Mouse (Mus musculus) CH12.LX (cell line): Measurements from ENCODE around the gene Ckap2l.

ENCODE experiments used
- BHLHE40 ChIP-seq: IDR thresholded peaks from 2 replicates; pipeline ENCODE4 v1.6.1; 2011; ENCODE audit warnings: mild to moderate bottlenecking, low read depth, low read length, improper control_type of control experiment
- CTCF ChIP-seq, 2 experiments: IDR thresholded peaks in 1 of 2; conservative IDR thresholded peaks in 1 of 2; 2 replicates each; pipeline ENCODE4 v1.5.1; 2011 to 2012; ENCODE audit warnings: low read depth in 2 of 2, low read length in 2 of 2, improper control_type of control experiment in 1 of 2, inconsistent platforms in 1 of 2, mild to moderate bottlenecking in 1 of 2, moderate library complexity in 1 of 2
- KAT2A ChIP-seq: IDR thresholded peaks from 2 replicates; pipeline ENCODE4 v1.6.1; 2012; ENCODE audit warnings: low read length, improper control_type of control experiment, inconsistent platforms; ENCODE audit not compliant: insufficient replicate concordance
- MAFK ChIP-seq: IDR thresholded peaks from 2 replicates; pipeline ENCODE4 v1.6.1; 2011; ENCODE audit warnings: low read length, improper control_type of control experiment; ENCODE audit not compliant: insufficient replicate concordance
- MAX ChIP-seq: IDR thresholded peaks from 2 replicates; pipeline ENCODE4 v1.6.1; 2011; ENCODE audit warnings: low read length, improper control_type of control experiment
- MAZ ChIP-seq: IDR thresholded peaks from 2 replicates; pipeline ENCODE4 v1.6.1; 2012; ENCODE audit warnings: low read depth, mild to moderate bottlenecking, inconsistent platforms, low read length, improper control_type of control experiment, moderate library complexity
- MYC ChIP-seq: IDR thresholded peaks from 2 replicates; pipeline ENCODE4 v1.6.1; 2011; ENCODE audit warnings: low read depth, mild to moderate bottlenecking, improper control_type of control experiment, low read length
- POLR2AphosphoS2 ChIP-seq: IDR thresholded peaks from 2 replicates; pipeline ENCODE4 v1.6.1; 2011; ENCODE audit warnings: low read depth, low read length, improper control_type of control experiment
- RCOR1 ChIP-seq: conservative IDR thresholded peaks from 2 replicates; pipeline ENCODE4 v1.6.1; 2012; ENCODE audit warnings: low read depth, mild to moderate bottlenecking, inconsistent platforms, low read length, improper control_type of control experiment
- TCF12 ChIP-seq: IDR thresholded peaks from 2 replicates; pipeline ENCODE4 v1.6.1; 2014; ENCODE audit warnings: low read depth, mild to moderate bottlenecking, inconsistent platforms, low read length, improper control_type of control experiment
- UBTF ChIP-seq: IDR thresholded peaks from 2 replicates; pipeline ENCODE4 v1.6.1; 2012; ENCODE audit warnings: low read depth, mild to moderate bottlenecking, inconsistent platforms, low read length, improper control_type of control experiment, moderate library complexity
- ZKSCAN1 ChIP-seq: IDR thresholded peaks from 2 replicates; pipeline ENCODE4 v1.6.1; 2012; ENCODE audit warnings: low read depth, inconsistent platforms, low read length, improper control_type of control experiment, borderline replicate concordance

DNA sequence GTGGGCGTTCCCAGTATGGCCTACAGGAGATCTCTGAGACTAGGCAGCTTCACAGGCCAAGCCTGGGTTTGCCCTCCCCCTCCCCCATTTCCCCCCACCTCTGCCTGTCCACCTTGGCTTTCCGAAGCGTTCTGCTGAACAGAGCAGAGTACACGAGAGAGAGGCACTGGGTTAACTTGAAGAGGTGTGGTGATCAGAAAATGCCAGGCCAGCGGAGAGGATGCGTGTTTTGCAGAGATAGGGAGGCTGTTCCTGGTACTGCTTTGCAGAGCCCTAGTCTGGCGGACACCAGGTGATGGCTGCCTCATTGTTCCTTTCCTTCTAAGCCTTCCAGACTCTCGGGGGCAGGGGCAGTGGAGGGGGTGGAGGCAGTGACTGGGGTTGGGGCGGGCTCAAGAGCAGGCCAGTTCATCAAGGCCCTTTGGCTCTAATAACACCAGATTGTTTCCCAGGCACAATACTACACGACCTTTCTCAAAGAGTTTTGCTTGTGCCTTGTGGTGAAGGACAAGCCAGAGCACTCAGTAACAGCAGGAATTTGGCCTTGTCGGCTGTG lies 70.6 kb downstream of the Ckap2l start:
- TF ChIP-seq POLR2AphosphoS2 (no peak), MAX (no peak), MYC (no peak), KAT2A (no peak), ZKSCAN1 (no peak), RCOR1 (no peak), BHLHE40 (no peak), TCF12 (no peak), MAFK (no peak), UBTF (no peak), CTCF (conservative IDR thresholded peaks at IDR 0.05 in 1 of 2, IDR thresholded peaks at IDR 0.05 in 1 of 2; ENCODE audit: low read depth in 2 of 2, low read length in 2 of 2) (no peak), MAZ (no peak)
